Mouse (Mus musculus) heart, adult 11 months (tissue): Measurements from ENCODE around the gene Nkx2-4.
A peak's percentile ranks its signal among the peaks of the same experiment; 100 is the strongest.

ENCODE experiments used
- DNase-seq: peaks from one replicate; pipeline ENCODE4 v3.0.0; 2022

The Nkx2-4 gene

GRCm38 (mm10) chr2:147085072-147085870, at the start of gene Nkx2-4:
TSS of gene Nkx2-4 (minus strand) at chr2:147085445.
- DNase-seq = peak; percentile 68

- DNase-seq = no peak
Measured at GRCm38 (mm10) chr2:147127366-147127765, 42.1 kb upstream of the Nkx2-4 start.

GRCm38 (mm10) chr2:147119736-147120135, 34.5 kb upstream of the Nkx2-4 start:
- DNase-seq = no peak

- DNase-seq = no peak
Measured at GRCm38 (mm10) chr2:147086441-147086840, 1.2 kb upstream of the Nkx2-4 start.

GRCm38 (mm10) chr2:147085937-147086336, 692 bp upstream of the Nkx2-4 start:
- DNase-seq = peak; percentile 28

- peak; percentile 85 for DNase-seq
Measured at GRCm38 (mm10) chr2:147084366-147085071, 726 bp downstream of the Nkx2-4 start.

- peak; percentile 76 for DNase-seq
Measured at GRCm38 (mm10) chr2:147083471-147084365, 1.5 kb downstream of the Nkx2-4 start.

GRCm38 (mm10) chr2:147082391-147082790, 2.9 kb downstream of the Nkx2-4 start:
- no peak for DNase-seq

- DNase-seq = no peak
Measured at GRCm38 (mm10) chr2:147074399-147074798, 10.8 kb downstream of the Nkx2-4 start.

GRCm38 (mm10) chr2:147073962-147074361, 11.3 kb downstream of the Nkx2-4 start:
- DNase-seq = no peak

- DNase-seq = no peak
Measured at GRCm38 (mm10) chr2:147070305-147070704, 14.9 kb downstream of the Nkx2-4 start.

- peak; percentile 62 for DNase-seq
Measured at GRCm38 (mm10) chr2:147069077-147069476, 16.2 kb downstream of the Nkx2-4 start.

- DNase-seq = peak; percentile 17
Measured at GRCm38 (mm10) chr2:147067480-147068246, 17.6 kb downstream of the Nkx2-4 start.

- peak; percentile 25 for DNase-seq
Measured at GRCm38 (mm10) chr2:147053229-147053892, 31.9 kb downstream of the Nkx2-4 start.

GRCm38 (mm10) chr2:147047051-147047450, 38.2 kb downstream of the Nkx2-4 start:
- DNase-seq = peak; percentile 10

GRCm38 (mm10) chr2:147035864-147036263, 49.4 kb downstream of the Nkx2-4 start:
- DNase-seq = no peak
